Mouse (Mus musculus): ENCODE measurements around the gene Kdf1. TPM values are rescaled to one million over a fixed set of nuclear protein-coding genes. Genes with fewer than 3 reads are reported as not detected.

Gene Kdf1
- polyA plus RNA-seq (2012; fragmentation: generic; extraction: Trizol) = 0.01 TPM

DNA sequence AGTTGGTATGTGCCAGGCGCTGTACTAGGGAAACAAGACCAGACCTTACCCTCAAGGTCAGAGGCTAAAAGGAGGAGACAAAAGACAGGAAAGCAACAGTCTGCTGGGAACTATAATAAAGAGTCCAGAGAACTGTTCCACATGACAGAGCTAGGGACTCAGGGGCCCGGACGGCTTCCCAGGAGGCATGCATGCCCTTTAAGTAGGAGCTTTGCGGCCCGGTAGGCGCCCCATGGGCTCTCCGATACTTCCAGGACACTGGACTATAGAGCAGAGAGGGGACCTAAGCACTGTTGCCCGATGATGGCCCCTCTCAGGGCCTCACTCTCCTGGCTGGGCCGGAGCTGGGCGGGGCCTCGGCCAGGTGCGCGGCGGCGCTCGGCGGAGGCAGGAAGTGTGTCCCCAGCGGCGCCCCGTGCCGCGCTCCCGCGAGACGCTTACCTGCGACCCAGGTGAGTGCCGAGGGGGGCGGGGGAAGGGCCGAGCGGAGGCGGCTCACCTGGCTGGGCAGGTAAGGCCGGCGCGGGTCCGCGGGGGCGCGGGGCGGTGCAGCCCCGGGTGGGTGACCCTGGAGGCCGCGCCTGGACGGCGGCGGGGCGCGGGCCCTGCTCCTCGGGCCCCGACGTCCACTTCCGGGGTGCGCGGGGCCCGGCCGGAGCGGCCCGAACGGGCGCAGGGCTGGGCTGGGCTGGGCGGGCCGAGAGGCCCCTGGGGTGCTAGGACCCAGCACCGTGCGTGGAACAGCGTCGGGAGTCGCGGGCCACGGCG is at the start of gene Kdf1:
TSS of gene Kdf1 (plus strand) at position 363 of the 768 bp plus-strand sequence.
- no peak within 1 kb of the TSS for H3K4me3 ChIP-seq
- TF ChIP-seq CEBPB (IDR thresholded peaks at IDR 0.05; ENCODE audit: insufficient read depth, poor library complexity, severe bottlenecking) (no peak), USF1 (IDR thresholded peaks at IDR 0.05; ENCODE audit: low read depth) (no peak), POLR2AphosphoS2 (IDR thresholded peaks at IDR 0.05; ENCODE audit: insufficient read length, low read depth) (no peak), MYOG (IDR thresholded peaks at IDR 0.05; ENCODE audit: control insufficient read depth in 1 of 3, insufficient read depth in 1 of 3, insufficient read length in 2 of 3, low read depth in 2 of 3) (no peak)
- H3K36me3 ChIP-seq (ENCODE audit: control insufficient read depth, insufficient read depth) = no peaks in the 10 kb centered on the region
- H3K4me2 ChIP-seq (ENCODE audit: low read depth) = no peak within 1 kb of the TSS
- H3ac ChIP-seq (ENCODE audit: control insufficient read depth, insufficient read length) = no peak within 1 kb of the TSS
- H3K79me2 ChIP-seq (ENCODE audit: control insufficient read depth, insufficient read depth) = no peaks in the 10 kb centered on the region
- peaks cover 17% of the 10 kb centered on the region for H3K27me3 ChIP-seq (ENCODE audit: control insufficient read depth, insufficient read depth, insufficient read length)

DNA sequence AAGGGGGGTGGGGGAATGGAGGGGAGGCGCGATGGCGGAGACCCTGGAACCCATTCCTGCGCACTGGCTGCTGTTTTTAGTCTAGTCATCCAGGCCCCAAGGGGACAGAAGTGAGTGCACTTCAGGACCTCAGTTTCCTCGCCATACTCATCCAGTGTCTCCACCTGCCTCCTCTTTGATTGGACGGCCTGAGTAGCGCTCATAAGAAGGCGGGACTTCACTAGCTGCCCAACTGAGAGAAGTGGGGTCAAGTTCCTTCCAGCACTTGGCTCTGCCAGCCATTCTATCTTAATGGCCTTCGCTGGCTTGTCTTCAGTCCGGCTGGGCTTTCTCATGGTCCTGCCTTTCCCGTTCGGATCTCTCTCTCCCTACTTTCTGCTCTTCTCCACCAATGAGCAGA is 49.6 kb upstream of the Kdf1 start:
- Histone ChIP-seq H3K4me3 (no peak overlapping the region), H3K36me3 (ENCODE audit: control insufficient read depth, insufficient read depth) (no peaks in the 10 kb centered on the region), H3K79me2 (ENCODE audit: control insufficient read depth, insufficient read depth) (no peaks in the 10 kb centered on the region), H3ac (ENCODE audit: control insufficient read depth, insufficient read length) (no peak overlapping the region), H3K4me2 (ENCODE audit: low read depth) (no peak overlapping the region), H3K27me3 (ENCODE audit: control insufficient read depth, insufficient read depth, insufficient read length) (no peaks in the 10 kb centered on the region)
- TF ChIP-seq POLR2AphosphoS2 (IDR thresholded peaks at IDR 0.05; ENCODE audit: insufficient read length, low read depth) (no peak), E2F4 (IDR thresholded peaks at IDR 0.05; ENCODE audit: insufficient read depth) (no peak), MAX (IDR thresholded peaks at IDR 0.05; ENCODE audit: low read depth) (no peak), REST (IDR thresholded peaks at IDR 0.05; ENCODE audit: insufficient read depth, insufficient read length) (no peak), TCF3 (IDR thresholded peaks at IDR 0.05; ENCODE audit: insufficient read length, low read depth) (no peak), SRF (IDR thresholded peaks at IDR 0.05; ENCODE audit: control insufficient read depth, insufficient read length, low read depth) (no peak)

DNA sequence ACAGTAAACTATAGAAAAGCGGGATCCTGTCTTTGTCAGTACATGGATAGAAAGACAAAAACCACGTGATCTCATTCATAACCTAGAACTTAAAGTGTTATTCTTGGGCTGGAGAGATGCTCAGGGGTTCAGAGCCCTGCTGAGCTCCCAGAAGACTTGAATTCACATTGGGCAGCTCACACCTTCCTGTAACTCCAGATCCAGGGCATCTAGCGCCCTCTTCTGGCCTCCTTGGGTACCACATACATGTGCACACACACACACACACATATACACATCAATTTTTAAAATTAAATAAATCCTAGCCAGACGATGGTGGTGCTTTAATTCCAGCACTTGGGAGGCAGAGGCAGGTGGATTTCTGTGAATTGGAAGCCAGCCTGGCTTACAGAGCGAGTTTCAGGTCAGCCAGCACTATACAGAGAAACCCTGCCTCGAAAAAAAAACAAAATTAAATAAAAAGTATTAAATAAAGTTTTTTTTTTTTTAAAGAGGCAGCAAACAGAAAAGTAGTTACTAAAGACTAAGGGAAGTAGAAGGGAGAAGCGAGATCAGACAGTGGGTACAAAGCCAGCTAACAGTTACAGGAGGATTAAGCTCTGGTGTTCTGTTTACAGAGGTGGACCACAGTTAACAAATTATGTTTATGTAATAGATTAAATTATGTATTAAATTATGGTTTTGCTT is 47.5 kb upstream of the Kdf1 start:
- Histone ChIP-seq H3K4me3 (no peak overlapping the region), H3K36me3 (ENCODE audit: control insufficient read depth, insufficient read depth) (no peaks in the 10 kb centered on the region), H3K27me3 (ENCODE audit: control insufficient read depth, insufficient read depth, insufficient read length) (no peaks in the 10 kb centered on the region), H3K4me2 (ENCODE audit: low read depth) (no peak overlapping the region), H3K79me2 (ENCODE audit: control insufficient read depth, insufficient read depth) (no peaks in the 10 kb centered on the region), H3ac (ENCODE audit: control insufficient read depth, insufficient read length) (no peak overlapping the region)
- no peak for TF ChIP-seq MAX (IDR thresholded peaks at IDR 0.05; ENCODE audit: low read depth)
- TF ChIP-seq POLR2AphosphoS2 (IDR thresholded peaks at IDR 0.05; ENCODE audit: insufficient read length, low read depth) = no peak
- no peak for TF ChIP-seq TCF3 (IDR thresholded peaks at IDR 0.05; ENCODE audit: insufficient read length, low read depth)
- no peak for TF ChIP-seq E2F4 (IDR thresholded peaks at IDR 0.05; ENCODE audit: insufficient read depth)
- no peak for TF ChIP-seq TCF12 (IDR thresholded peaks at IDR 0.05; ENCODE audit: insufficient read depth, poor library complexity, severe bottlenecking)
- no peak for TF ChIP-seq REST (IDR thresholded peaks at IDR 0.05; ENCODE audit: insufficient read depth, insufficient read length)
- TF ChIP-seq MYOG (IDR thresholded peaks at IDR 0.05; ENCODE audit: control insufficient read depth in 1 of 3, insufficient read depth in 1 of 3, insufficient read length in 2 of 3, low read depth in 2 of 3) = no peak
- no peak for TF ChIP-seq POLR2A (IDR thresholded peaks at IDR 0.05; ENCODE audit: insufficient read length, low read depth)
- no peak for TF ChIP-seq SRF (IDR thresholded peaks at IDR 0.05; ENCODE audit: control insufficient read depth, insufficient read length, low read depth)
- TF ChIP-seq MYOD1 (IDR thresholded peaks at IDR 0.05; ENCODE audit: control insufficient read depth in 1 of 3, insufficient read length in 2 of 3, low read depth in 2 of 3) = no peak
- no peak for TF ChIP-seq USF1 (IDR thresholded peaks at IDR 0.05; ENCODE audit: low read depth)
- no peak for TF ChIP-seq CEBPB (IDR thresholded peaks at IDR 0.05; ENCODE audit: insufficient read depth, poor library complexity, severe bottlenecking)

DNA sequence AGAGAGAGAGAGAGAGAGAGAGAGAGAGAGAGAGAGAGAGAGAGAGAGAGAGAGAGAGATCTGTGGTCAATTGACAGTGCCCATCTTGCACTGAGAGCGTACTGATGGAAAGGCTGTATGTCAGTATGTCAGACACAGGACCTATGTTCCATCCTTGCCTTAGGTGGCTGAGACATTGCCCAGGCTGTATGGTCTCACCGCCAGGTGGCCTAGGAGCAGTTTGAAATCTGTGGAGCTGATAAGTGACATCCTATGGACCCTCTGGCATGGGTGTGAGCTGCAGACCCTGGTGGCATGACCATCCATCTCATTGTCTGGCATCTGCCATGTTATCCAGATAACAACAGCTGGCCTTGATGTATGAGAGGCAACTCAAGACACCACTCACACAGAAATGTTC is 44.9 kb upstream of the Kdf1 start:
- Histone ChIP-seq H3K4me3 (no peak overlapping the region), H3K36me3 (ENCODE audit: control insufficient read depth, insufficient read depth) (no peaks in the 10 kb centered on the region), H3K4me2 (ENCODE audit: low read depth) (no peak overlapping the region), H3K79me2 (ENCODE audit: control insufficient read depth, insufficient read depth) (no peaks in the 10 kb centered on the region), H3K27me3 (ENCODE audit: control insufficient read depth, insufficient read depth, insufficient read length) (no peaks in the 10 kb centered on the region), H3ac (ENCODE audit: control insufficient read depth, insufficient read length) (no peak overlapping the region)
- TF ChIP-seq CEBPB (IDR thresholded peaks at IDR 0.05; ENCODE audit: insufficient read depth, poor library complexity, severe bottlenecking) (no peak), POLR2A (IDR thresholded peaks at IDR 0.05; ENCODE audit: insufficient read length, low read depth) (no peak), MAX (IDR thresholded peaks at IDR 0.05; ENCODE audit: low read depth) (no peak), USF1 (IDR thresholded peaks at IDR 0.05; ENCODE audit: low read depth) (no peak), MYOG (IDR thresholded peaks at IDR 0.05; ENCODE audit: control insufficient read depth in 1 of 3, insufficient read depth in 1 of 3, insufficient read length in 2 of 3, low read depth in 2 of 3) (no peak), POLR2AphosphoS2 (IDR thresholded peaks at IDR 0.05; ENCODE audit: insufficient read length, low read depth) (no peak), SRF (IDR thresholded peaks at IDR 0.05; ENCODE audit: control insufficient read depth, insufficient read length, low read depth) (no peak), E2F4 (IDR thresholded peaks at IDR 0.05; ENCODE audit: insufficient read depth) (no peak), TCF12 (IDR thresholded peaks at IDR 0.05; ENCODE audit: insufficient read depth, poor library complexity, severe bottlenecking) (no peak), TCF3 (IDR thresholded peaks at IDR 0.05; ENCODE audit: insufficient read length, low read depth) (no peak), MYOD1 (IDR thresholded peaks at IDR 0.05; ENCODE audit: control insufficient read depth in 1 of 3, insufficient read length in 2 of 3, low read depth in 2 of 3) (no peak), REST (IDR thresholded peaks at IDR 0.05; ENCODE audit: insufficient read depth, insufficient read length) (no peak)
